Mouse (Mus musculus) T-helper 1 cell (primary cell): Measurements from ENCODE around the gene Xkr8.
"Not testable (repeated sequence)": the region's sequence is repeated elsewhere in the genome, so short reads cannot be mapped to it uniquely, and the experiment has no call there.

Experiments used
- in situ Hi-C: fragments of 300-600 bp; cut with MboI, MseI; formaldehyde crosslinking; loops from one replicate; pipeline ENCODE4 v1.15.1; 2025; ENCODE audit warnings: high pct_unique_total_duplicates

Gene Xkr8

DNA sequence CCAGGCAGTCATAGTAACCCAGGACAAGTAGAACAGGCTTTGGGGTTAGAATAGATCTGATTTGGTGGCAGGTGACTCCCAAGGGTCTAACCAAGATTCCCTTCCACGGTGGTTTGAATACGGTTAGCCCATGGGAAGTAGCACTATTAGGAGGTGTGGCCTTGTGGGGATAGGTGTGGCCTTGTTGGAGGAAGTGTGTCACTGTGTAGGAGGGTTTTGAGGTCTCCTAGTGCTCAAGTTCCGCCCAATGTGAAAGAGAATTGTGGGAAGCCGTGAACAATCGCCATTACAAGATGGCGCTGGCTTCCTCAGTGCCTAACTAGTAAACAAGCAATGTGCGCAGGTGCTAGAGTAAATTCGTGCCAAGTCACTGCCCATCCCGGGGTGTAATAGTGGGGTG is 4.8 kb upstream of the Xkr8 start:
- in situ Hi-C loops: not testable (repeated sequence)

DNA sequence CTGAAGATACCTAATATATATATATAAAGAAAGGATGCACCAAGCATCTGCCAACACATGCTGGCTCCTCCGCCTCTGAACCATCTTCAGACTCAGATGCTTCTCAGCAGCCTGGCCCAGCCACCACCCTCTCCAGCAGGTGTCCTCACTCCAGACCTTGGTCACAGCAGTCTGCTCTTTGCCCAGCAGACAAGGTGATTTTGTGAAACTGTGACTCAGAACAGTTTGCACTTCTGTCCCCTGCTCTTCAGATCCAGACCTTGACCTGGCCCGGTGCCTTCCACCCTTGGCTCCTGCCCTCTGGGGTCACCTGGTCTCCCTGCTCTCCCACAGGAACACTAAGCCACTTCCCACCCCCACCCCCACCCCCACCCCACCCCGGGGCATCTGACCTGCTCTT is 3.5 kb upstream of the Xkr8 start:
- in situ Hi-C loops: no loop called here

DNA sequence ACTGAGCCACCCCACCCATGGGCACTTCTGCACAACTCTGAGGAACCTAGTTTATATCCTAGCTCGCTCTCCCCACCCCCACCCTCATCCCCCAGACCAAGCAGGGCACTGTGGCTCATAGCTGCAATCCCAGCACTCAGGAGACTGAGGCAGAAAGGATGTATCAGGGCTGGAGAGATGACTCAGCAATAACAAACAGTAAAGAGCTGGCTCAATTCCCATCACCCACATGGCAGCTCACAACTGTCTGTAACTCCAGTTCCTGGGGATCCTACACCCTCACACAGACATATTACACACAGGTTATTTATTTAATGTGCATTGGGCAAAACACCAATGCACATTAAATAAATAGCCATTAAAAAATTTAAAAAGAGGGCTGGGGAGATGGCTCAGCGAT is 3.0 kb upstream of the Xkr8 start:
- in situ Hi-C loops: no loop called here

DNA sequence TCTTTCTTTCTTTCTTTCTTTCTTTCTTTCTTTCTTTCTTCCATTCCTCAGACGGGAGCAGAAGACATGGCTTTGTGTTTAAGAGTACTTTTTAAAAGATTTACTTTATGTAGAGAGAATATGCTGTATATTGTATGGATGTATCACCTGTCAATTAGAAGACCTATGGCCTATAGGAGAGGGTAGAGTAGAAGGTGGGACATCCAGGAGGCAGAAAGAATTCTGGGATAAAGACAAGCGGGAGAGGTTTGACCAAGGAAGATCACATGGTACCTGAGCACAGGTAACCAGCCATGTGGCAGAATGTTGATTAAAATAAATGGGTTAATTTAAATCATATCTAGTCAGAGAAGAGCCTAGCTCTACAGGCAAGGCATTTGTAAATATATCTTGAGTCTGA is 2.4 kb upstream of the Xkr8 start:
- in situ Hi-C loops: no loop called here

DNA sequence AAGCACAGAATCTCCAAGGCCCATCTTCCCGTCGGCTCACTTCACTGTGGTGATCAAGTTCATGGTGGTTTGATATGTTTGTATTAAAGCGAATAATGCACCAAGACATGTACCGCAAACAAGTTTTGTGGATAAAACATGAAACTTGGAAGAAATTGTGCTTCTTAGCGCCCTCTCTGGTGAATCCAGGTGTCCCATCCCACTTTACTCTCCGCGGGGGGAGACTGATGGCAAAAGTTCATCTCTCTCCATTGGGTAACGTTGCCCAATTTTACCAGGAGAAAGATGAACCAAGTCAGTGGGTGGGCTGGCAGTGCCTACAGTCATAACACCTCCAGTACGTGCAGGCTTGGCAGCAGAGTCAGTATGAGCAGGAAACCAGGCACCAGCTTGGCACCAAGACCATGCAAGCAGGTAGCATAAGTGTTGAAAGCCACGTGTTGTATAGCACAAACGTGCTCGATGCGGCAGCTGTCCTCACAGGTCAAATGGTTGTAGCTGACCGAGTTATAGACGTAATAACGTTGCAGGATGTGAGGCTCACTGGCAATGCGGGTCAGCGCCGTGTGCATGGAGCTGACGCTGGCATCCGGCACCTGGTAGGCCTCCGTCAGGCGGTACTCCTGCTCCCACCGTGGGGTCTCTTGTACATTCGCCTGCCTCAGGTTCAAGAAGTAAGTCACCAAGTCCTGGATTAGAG is 875 bp upstream of the Xkr8 start:
- in situ Hi-C loops: no loop called here

DNA sequence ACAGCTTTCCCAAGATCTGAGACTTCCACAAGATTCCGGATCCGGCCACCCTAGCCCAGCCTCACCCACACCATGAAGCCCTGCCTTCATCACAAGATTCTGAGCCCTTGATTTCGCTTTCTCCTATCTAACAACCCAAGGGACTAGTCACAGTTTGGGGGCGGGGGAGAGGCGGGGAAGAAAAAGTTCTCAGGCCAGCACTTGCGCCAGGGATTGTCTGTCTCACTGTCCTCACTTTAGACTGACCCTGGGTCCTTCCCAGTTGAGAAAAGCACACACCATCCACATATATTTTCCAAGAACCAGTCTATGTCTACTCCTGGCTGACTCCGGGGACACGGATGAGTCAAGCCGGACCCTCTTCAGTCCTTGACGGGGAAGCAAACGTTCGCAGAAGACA is 730 bp downstream of the Xkr8 start:
- in situ Hi-C loops: no loop called here

DNA sequence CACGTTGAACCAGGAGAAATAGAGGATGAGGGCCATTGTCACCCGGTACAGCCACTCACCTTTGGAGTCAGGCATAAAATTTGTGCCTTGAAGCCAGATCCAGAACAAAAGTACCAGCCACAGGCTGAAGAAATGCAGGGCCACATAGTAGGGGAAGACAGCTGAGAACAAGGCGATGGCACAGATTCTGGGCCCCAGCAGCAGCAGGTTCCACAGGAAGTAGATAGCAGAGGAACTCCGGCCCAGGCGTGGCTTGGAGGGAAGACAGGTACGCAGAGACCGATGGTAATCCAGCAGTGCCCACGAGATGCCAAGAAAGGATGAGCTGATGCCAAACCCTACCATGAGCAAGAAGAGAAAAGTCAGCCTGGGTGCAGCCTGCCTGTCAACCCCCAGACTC is 4.1 kb downstream of the Xkr8 start:
- in situ Hi-C loops: no loop called here

DNA sequence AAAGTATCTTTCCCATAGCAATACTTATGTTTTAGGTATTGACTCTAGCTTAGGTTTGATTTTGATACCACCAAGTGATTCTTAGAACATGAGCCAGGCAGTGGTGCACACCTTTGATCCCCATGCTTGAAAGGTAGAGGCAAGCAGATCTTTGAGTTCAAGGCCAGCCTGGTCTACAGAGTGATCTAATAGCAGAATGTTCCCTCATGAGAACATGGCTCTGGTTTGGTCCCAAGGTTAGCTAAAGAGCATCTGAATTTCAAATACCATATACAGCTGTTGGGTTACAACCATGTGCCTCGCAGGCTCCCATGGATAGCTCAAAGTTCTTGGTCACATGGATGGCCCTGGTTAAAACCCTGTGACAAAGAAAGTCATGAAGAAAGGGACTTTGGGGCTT is 14.1 kb downstream of the Xkr8 start:
- in situ Hi-C loops: no loop called here

DNA sequence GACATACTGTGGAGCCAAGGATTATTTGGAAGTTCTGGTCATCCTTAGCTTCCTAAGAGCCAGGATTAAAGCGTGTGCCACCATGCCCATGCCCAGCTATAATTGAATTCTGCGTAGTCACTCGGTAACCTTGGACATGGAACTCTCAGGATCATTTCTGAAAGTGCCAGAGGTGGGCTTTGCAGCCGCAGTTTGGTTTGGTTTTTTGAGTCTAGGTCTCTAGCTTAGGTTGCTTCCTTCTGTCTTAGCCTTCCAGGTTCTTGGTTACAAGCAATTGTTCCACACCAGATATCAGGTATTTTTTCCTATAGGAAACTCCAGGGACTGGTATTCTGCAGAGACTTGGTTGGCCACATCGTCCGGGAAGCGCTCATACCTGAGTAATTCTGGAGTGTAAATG is 19.2 kb downstream of the Xkr8 start:
- in situ Hi-C loops: no loop called here

DNA sequence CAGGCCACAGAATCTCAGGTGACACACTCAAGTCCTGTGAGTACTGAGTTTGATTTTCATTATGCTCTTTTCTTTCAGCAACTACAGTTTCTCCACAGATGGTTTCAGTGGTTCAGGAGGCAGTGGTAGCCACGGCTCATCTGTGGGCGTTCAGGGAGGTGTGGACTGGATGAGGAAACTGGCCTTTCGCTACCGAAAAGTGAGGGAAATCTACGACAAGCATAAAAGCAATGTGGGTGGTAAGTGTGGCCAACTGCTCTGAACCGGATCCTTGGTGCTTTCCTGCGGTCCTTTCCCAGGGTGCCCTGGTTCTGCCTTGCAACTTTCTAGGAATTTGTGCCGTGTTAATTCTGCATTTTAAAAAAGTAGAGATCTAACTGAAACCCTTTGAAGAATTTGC is 25.5 kb downstream of the Xkr8 start:
- in situ Hi-C loops: no loop called here

DNA sequence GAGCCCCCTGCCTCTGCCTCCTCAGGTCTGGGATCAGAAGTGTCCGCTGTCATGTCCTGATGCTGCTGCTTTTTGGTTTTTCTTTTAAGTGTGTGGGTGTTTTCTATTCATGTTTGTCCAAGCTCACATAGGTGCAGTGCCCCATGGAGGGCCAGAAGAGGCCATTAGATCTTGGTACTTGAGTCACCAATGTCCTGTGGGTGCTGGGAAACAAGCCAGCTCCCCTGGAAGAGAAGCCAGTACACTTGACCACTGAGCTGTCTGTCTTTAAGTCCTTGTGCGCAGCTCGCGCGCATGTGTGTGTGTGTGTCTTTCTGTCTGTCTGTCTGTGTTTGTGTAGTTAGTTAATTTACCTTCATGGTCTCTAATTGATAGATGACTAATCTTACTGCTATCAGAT is 30.3 kb downstream of the Xkr8 start:
- in situ Hi-C loops: no loop called here

DNA sequence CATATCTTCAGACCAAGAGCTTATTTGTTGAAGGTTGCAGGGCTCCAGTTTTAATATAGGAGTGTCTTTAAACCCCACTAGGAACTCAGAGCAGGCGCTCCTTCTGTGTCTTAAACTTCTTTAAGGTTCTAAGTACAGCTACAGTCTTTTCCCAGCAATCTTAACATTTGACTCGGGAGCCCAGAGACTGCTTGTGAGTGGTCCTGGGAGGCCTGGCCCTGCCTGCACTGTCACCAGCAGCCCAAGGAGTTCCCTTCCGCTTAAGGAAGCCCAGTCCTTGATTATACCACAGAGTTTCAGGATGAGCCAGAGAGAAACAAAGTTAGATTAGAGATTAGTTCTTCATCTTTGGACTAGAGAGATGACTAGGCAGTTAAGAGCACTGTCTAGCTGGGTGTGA is 39.0 kb downstream of the Xkr8 start:
- in situ Hi-C loops: no loop called here

DNA sequence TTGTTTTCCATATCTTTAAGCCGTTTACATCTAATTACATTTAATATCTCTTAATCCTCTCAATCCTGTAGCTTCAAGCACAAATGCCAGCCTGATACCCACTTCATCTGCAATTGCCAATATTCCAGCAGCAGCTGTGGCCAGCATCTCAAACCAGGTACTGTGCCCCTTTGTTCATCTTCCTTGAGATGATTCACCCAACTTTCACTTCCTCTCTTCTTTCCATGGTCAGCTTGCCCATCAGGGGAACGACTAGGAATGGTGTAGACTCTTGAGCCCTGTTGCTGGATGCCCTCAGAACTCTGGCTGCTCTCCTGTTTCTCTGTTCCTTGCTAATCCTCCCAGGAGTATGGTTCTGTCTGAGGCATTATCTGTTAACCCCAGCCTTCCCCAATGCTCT is 42.7 kb downstream of the Xkr8 start:
- in situ Hi-C loops: no loop called here

DNA sequence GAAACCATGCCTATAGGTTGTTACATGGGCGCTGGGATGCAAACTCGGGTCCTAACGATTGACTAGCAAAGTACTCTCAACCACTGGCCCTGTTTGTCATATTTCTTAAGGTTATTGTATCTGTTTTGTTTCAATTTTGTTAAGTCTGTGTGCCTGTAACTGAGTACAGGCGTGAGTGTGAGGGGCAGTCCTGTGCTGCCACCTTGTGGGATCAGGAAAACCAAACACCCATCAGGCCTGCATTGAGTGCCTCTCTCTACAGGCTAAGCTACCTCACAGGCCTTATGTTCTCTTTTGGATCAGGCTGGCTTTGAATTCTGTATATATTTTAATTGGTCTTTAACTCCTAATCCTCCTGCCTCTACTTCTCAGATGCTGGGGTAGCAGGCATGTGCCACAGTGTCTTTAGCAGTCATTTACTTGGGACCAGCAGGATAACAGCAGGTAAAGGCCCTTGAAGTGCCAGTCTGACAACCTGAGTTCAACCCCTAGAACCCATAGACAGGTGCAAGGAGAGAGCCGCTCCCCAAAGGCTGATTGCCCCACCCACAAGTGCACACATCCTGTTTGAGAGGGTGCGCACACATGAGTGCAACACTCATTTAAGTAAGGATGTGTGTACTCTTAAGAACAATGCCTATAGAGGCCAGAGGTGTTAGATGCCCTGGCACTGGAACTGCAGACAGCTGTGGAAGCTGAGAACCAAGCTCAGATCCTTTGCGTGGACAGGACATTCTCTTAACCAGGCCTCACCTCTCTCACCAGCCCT is 55.4 kb downstream of the Xkr8 start:
- in situ Hi-C loops: no loop called here
